Mouse (Mus musculus) cerebellum, adult 2 months (tissue): ENCODE results near the gene Man2a1. TPM values are rescaled to one million over a fixed set of nuclear protein-coding genes. Genes with fewer than 3 reads are reported as not detected.

Source experiments
- DNase-seq, 2 experiments: peaks; one replicate each; pipeline ENCODE4 v3.0.0; 2021
- H3K27ac ChIP-seq: fragments of 200-500 bp; 2 replicates; pipeline ENCODE4 v1.5.1; 2012; ENCODE audit warnings: low read length, control low read depth, inconsistent platforms; ENCODE audit not compliant: insufficient read depth
- H3K27me3 ChIP-seq: fragments of 200-500 bp; 2 replicates; pipeline ENCODE4 v1.6.1; 2012; ENCODE audit warnings: inconsistent platforms, mild to moderate bottlenecking, low read length, moderate library complexity; ENCODE audit not compliant: control insufficient read depth, insufficient read depth
- H3K4me1 ChIP-seq: fragments of 200-500 bp; 2 replicates; pipeline ENCODE4 v1.6.1; 2011; ENCODE audit warnings: low read length; ENCODE audit not compliant: control insufficient read depth, insufficient read depth
- H3K4me3 ChIP-seq: fragments of 200-500 bp; replicated peaks from 2 replicates; pipeline ENCODE3; 2011; ENCODE audit warnings: mild to moderate bottlenecking, low read depth, low read length, control low read depth; ENCODE audit not compliant: insufficient read depth
- CTCF ChIP-seq: fragments of 200-500 bp; IDR thresholded peaks from 2 replicates; pipeline ENCODE4 v1.5.1; 2011; ENCODE audit warnings: low read depth, mild to moderate bottlenecking, control low read depth, low read length, moderate library complexity, borderline replicate concordance; ENCODE audit not compliant: insufficient read depth
- POLR2A ChIP-seq: fragments of 200-500 bp; IDR thresholded peaks from 2 replicates; pipeline ENCODE4 v1.6.1; 2011; ENCODE audit warnings: low read length, control low read depth, borderline replicate concordance; ENCODE audit not compliant: insufficient read depth
- WGBS: fragments of 180-500 bp; shearing (Covaris S2); methylation state at CpG from one replicate; pipeline ENCODE4 v1.1.7; 2018; 5-methylcytosine and 5-hydroxymethylcytosine counted together
- polyA plus RNA-seq: library from polyadenylated mRNA; depleted of rRNA; stranded (reverse); fragments of >200 nt; gene quantifications from 2 replicates; pipeline ENCODE4 v1.2.3, GENCODE M21; 2012

The Man2a1 gene
- polyA plus RNA-seq, 1 experiment, result 5.7 TPM

DNA sequence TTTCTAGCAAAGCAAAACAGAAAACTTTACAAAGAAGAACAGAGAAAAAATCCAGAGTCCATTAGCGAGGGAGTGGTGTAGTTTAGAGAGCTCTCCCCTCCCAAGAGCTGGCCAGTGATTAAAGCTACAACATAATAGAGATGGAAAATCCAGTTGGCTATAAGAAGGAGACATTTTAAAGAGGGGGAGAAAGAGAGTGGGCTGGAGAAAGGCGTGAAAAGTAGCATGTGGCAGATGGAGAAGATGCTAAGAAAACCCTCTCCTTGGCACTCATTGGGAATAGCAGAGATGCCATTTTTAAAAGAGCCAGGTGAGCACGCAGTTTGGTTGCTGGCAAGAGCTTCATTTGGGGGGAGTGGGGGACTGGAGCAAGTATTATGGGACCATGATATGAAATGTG, 89.1 kb downstream of the Man2a1 start:
- no peak overlapping the region for H3K4me3 ChIP-seq
- H3K4me1 ChIP-seq, result 0 out of 2 replicates have a peak, but pooled peaks cover 2% of the 10 kb centered on the region
- no peak overlapping the region for H3K27ac ChIP-seq
- 71% methylated on average over 3 of the region's 3 CpGs for WGBS
- no peak for DNase-seq
- H3K27me3 ChIP-seq, result no peaks in the 10 kb centered on the region
- no peak for TF ChIP-seq POLR2A
- TF ChIP-seq CTCF, result no peak

DNA sequence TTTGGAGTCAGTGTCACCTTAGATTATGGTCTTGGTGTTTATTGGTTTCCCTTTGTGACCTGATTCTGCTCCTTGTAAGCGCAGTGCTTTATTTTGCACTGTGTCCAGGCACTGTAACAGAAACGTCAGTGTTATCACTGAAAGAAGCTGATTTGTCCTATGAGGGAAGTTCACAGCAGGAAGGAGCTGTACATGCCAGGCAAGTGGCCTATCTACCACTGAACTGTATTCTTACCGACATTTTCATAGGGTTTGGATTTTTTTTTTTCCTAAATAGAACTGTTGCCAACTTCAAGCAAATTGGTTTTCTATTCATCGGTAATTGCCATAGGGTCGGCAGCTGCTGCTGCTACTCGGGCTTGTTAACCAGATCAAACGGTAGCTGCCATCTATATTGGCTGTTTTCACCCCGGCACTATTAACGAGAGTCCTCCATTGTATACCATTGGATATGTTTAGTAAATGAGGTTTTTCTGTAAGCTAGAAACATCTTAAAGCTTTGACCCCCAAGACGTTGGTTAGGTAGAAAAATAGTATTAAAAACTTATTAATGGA, 96.8 kb downstream of the Man2a1 start:
- WGBS, result 50% methylated on average over 10 of the region's 10 CpGs
- TF ChIP-seq POLR2A (no peak), CTCF (no peak)
- no peak for DNase-seq
- H3K4me3 ChIP-seq, result no peak overlapping the region
- no peak overlapping the region for H3K27ac ChIP-seq
- no peaks in the 10 kb centered on the region; the same call in 1 of the 2 replicates for H3K27me3 ChIP-seq
- H3K4me1 ChIP-seq, result no peaks in the 10 kb centered on the region

GRCm38 (mm10) chr17:64698516-64698915, 98.0 kb downstream of the Man2a1 start:
- WGBS, result 86% methylated on average over 8 of the region's 8 CpGs
- H3K27ac ChIP-seq, result no peak overlapping the region
- TF ChIP-seq POLR2A, result no peak
- no peak for TF ChIP-seq CTCF
- H3K4me1 ChIP-seq, result no peaks in the 10 kb centered on the region
- no peak overlapping the region for H3K4me3 ChIP-seq
- DNase-seq, result no peak
- no peaks in the 10 kb centered on the region; the same call in 1 of the 2 replicates for H3K27me3 ChIP-seq

GRCm38 (mm10) chr17:64703649-64704230, 103.2 kb downstream of the Man2a1 start:
- no peak for TF ChIP-seq POLR2A
- TF ChIP-seq CTCF, result no peak
- 90% methylated on average over 4 of the region's 4 CpGs for WGBS
- Histone ChIP-seq H3K27ac (no peak overlapping the region), H3K27me3 (no peaks in the 10 kb centered on the region; the same call in 1 of the 2 replicates), H3K4me1 (no peaks in the 10 kb centered on the region), H3K4me3 (no peak overlapping the region)
- DNase-seq, result no peak

- 82% methylated on average over 6 of the region's 6 CpGs for WGBS
- Histone ChIP-seq H3K4me3 (no peak overlapping the region), H3K4me1 (no peaks in the 10 kb centered on the region), H3K27ac (no peak overlapping the region), H3K27me3 (no peaks in the 10 kb centered on the region)
- DNase-seq, result no peak
- TF ChIP-seq POLR2A, result no peak
- TF ChIP-seq CTCF, result no peak
Observed at GRCm38 (mm10) chr17:64707529-64707928, 107.0 kb downstream of the Man2a1 start.

GRCm38 (mm10) chr17:64716318-64716717, 115.8 kb downstream of the Man2a1 start:
- H3K27ac ChIP-seq, result no peak overlapping the region
- WGBS, result 12% methylated on average over 4 of the region's 4 CpGs
- DNase-seq, result peak; percentile 76 to 87
- H3K4me3 ChIP-seq, result no peak overlapping the region
- no peaks in the 10 kb centered on the region for H3K27me3 ChIP-seq
- TF ChIP-seq CTCF (no peak), POLR2A (no peak)
- no peaks in the 10 kb centered on the region; the same call in 1 of the 2 replicates for H3K4me1 ChIP-seq

DNA sequence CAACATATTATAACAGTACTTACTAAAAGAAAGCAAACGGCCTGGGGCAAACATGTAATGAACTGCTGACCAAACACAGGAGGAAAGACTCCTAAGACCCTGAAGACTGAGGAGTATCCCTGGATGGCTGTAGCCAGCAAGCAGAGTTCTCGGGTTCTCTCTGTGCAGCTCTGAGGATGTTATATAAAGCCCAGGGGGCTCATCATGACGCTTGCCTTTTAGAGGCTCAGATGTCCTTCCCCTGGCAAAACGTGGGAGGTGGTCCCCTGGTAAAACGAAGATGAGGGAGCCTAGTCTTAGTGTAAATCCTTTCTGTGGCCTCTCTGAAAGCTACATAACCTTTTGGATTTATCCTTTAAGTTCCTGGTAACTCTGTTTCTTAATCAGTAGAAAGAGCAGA, 119.2 kb downstream of the Man2a1 start:
- TF ChIP-seq CTCF, result no peak
- TF ChIP-seq POLR2A, result no peak
- DNase-seq, result no peak
- no peaks in the 10 kb centered on the region; the same call in 1 of the 2 replicates for H3K4me1 ChIP-seq
- H3K4me3 ChIP-seq, result no peak overlapping the region
- H3K27ac ChIP-seq, result no peak overlapping the region
- no peaks in the 10 kb centered on the region for H3K27me3 ChIP-seq
- WGBS, result 75% methylated on average over 5 of the region's 5 CpGs

DNA sequence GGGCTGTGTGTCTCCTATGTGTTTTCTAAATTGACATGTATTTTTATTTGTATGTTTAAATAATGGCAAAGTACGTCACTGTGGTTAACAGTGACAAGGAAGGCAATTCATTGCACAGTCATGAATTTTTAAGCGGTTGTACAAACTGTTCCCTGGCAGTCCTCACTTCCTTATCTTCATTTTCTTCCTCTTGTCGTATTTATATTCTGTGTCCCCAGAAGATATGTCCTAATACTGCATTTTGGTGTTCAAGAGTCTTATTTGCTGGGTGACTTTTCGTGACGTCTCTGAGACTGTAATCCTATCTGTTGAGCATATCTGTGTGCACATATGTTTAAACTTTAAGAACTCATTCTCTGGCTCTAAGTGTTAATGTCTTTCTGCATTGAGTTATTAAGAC, 120.6 kb downstream of the Man2a1 start:
- peaks cover 9% of the 10 kb centered on the region for H3K4me1 ChIP-seq
- no peak overlapping the region for H3K27ac ChIP-seq
- H3K27me3 ChIP-seq, result no peaks in the 10 kb centered on the region
- TF ChIP-seq CTCF (no peak), POLR2A (no peak)
- WGBS, result 95% methylated on average over 5 of the region's 5 CpGs
- no peak for DNase-seq
- no peak overlapping the region for H3K4me3 ChIP-seq
